Mouse (Mus musculus): ENCODE data around the gene Serpina6.
A peak's percentile ranks its signal among the peaks of the same experiment; 100 is the strongest.

Gene Serpina6

GRCm38 (mm10) chr12:103655123-103656044, 1.6 kb downstream of the Serpina6 start:
- no peak for DNase-seq (ENCODE audit: low spot score in 2 of 2)

DNA sequence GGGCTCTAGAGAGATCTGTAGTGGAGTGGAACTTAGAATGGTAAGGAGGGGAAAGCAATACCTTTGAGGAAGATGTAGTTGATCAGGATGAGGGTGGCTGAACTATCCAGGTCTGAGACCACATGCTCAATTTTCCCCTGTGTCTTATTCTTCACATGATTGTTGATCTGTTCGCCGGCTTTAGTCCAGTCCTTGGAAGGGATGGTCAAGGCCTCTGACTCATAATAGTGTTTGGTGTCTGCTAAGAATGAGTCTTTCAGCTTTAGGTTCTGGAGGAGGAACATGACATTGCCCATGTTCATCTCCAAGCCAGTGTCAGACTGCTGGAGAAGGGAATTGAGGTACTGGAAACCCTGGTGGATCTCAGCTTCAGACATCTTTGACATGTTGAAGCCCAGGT, 3.2 kb downstream of the Serpina6 start:
- DNase-seq (ENCODE audit: low spot score in 2 of 2): no peak

DNA sequence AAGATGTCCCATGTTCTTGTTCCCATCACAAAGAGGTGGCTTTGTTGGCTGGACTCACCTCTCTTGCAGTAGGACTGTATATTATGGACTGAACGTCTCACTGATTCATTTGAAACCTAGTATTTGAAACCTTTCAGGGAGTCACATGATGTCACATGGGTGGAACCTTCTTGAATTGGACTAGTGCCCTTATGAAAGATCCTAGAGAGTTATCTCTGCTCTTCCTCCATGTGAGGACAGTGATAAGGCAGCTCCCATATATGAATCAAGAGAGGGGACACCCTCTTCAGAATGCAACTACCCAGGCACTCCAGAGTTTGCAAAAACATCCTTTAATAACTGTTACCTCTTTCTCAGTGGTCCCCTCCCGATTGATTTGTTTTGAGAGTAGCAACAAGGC, 10.7 kb downstream of the Serpina6 start:
- DNase-seq (ENCODE audit: low spot score in 2 of 2): no peak

- no peak for DNase-seq (ENCODE audit: low spot score in 2 of 2)
Measured at GRCm38 (mm10) chr12:103644601-103645000, 12.4 kb downstream of the Serpina6 start.

DNA sequence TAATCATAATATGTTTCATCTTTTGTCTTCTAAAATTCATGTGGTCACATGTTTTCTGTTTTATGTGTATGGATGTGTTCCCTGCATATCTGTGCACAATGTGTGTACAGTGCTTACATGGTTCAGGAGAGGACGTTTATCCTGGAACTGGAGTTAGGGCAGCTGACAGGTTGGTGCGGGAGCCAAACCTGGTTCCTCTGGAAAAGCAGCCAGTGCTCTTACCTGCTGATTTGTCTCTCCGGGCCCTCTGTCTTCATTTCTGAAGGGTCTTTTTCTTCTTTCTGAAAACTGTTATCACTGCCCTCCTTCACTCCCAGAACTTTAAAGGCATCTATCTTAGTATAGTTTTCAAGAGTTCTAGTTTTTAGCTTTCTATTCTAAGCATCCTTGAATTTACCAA, 13.2 kb downstream of the Serpina6 start:
- DNase-seq (ENCODE audit: low spot score in 2 of 2): no peak

DNA sequence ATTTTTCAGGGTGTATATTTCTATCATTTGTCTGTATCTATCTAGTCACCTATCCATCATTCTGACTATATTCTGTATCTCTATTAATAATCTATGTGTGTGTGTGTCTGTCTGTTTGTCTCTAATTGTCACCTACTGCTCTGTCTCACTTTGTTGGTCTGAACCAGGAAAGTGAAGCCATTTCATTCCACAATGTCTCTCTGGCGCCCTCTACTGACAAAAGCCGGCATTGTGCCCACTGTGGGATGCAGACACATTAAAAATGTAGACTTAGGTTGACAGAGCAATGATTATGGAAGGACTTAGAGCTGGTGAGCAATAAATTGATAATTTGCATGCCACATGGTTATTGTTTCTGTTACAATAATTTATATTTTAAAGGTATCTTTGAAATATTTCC, 13.7 kb downstream of the Serpina6 start:
- peak; percentile 36 to 86 for DNase-seq (ENCODE audit: low spot score in 2 of 2)

GRCm38 (mm10) chr12:103635846-103636245, 21.2 kb downstream of the Serpina6 start:
- no peak for DNase-seq (ENCODE audit: low spot score in 2 of 2)

DNA sequence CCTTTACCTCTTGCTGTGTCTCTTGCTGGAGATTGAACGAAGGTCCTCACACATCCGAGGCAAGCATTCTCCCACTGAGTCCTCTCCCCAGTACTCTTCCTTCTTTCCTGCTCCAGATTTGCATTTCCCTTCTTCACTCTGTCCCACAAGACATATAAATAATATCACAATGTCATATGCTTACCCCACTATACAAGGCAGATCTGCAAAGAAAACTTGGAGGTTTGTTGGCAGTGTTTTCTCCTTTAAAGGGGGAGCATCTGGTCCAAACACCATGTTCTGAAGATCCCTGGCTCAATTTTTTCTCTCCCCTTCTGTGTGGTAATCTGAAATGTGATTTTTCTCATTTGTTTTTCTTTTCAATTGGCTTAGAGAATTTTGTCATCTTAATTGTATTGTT, 22.6 kb downstream of the Serpina6 start:
- no peak for DNase-seq (ENCODE audit: low spot score in 2 of 2)

DNA sequence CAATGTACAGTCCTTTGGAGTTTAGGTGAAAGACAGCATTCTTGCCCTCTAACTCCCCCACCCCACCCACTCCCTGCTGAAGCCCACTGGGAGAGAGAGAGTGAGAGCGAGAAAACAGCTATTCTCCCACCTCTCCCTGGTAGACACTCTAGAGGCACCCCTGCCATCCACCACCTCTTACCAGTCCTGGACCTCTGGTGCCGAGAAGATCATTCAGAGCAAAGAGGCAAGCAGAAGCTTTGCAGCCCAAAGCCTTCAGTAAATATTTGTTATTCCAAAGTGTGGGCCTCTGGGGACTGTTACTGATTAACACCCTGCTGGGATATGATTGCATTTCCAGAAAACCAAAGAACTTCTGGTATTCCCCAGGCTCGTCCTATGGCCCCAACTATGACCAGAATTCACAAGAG, 25.8 kb downstream of the Serpina6 start, which contains the start of gene Serpina10:
TSS of gene Serpina10 (minus strand) at position 242 of the 410 bp plus-strand sequence.
- no peak for DNase-seq (ENCODE audit: low spot score in 2 of 2)

- no peak for DNase-seq (ENCODE audit: low spot score in 2 of 2)
Measured at GRCm38 (mm10) chr12:103616860-103617261, 40.2 kb downstream of the Serpina6 start.

DNA sequence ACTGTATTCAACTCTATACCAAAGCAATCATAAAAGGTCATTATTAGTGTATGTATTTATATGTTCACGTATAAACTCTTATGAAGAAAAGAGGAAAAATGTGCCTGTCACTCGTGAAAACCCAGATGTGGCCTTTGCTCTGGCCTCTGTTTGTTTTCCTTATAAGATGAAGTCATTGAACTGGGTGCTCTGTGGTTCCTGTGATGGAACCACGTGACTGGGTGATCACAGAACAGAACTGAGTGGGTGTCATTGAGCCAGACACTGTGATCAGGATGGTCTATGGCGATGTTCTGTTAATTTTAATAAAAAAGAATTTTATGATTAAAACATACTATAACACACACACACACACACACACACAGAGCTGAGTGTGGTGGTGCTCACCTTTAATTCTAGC, 41.3 kb downstream of the Serpina6 start:
- DNase-seq (ENCODE audit: low spot score in 2 of 2): no peak

DNA sequence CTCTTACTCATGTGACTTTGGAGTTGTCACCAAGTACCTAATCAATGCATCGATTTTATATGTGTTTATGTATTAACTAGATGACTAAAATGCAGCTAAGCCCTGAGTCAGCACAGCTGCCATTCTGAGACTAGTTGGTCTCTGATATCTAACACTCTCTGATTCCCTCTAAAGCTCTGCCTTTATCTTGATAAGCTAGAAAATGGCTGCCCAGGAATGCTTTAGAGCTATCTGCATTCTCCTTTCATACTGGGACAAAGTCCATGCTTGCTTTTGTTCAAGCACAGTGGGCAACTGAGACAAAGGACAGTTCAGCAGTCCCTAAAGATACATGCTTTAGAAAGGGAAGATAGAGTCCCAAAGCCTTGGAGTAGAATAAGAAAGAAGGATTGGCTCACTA, 41.9 kb downstream of the Serpina6 start:
- DNase-seq (ENCODE audit: low spot score in 2 of 2): no peak

DNA sequence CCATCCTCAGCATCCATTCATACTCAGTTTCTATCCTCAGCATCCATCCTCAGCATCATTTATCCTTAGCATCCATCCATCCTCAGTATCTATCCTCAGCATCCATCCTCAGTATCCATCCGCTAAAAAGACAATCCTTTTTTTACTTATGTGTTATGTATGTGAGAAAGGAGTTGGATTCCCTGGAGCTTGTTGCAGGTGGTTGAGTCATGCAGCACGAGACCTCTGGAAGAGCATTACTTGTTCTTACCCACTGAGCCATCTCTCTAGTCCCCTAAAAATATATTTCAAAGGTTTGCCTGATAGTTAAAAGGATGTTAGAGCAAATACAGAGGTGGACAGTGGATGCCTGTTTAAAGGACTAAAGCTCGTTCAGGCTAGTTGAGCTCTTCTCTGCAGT, 55.2 kb downstream of the Serpina6 start:
- no peak for DNase-seq (ENCODE audit: low spot score in 2 of 2)

DNA sequence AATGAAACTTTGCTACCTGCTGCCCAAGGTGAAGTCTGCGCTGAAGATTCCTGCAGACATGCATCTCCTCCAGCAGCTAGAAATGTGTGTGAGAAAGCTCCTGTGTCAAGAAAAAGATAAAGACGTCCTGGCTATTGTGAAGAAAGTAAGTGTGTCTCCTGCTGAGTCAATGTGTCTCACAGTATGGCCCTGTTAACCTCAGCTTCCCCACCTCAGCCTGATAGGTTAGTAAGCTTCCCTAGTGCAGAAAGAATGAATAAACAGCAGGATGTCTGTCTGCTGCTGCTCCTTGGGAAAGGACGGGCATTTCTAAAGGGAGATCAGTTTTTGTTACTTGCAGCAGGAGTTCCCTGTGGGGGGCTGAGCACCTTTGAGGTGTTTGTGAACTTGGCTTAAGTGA, 56.6 kb downstream of the Serpina6 start:
- no peak for DNase-seq (ENCODE audit: low spot score in 2 of 2)

DNA sequence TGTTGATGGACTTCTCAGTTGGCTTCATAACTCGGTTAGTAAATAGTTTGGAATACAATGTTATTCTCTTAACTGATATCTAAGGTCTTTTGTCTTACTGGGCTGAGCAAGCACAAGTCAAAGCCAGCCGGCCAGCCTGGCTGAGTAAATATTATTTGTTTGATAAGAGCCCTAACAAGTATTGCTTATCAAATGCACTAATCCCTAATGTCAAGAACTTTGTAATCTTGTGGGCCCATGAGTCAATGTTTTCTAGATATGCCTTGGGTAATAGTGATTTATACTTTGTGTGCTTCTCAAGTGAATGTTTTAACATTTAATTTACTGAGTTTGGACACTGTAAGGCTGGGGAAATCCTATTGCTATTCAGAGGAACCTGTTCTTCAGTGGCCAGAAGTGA, 58.6 kb downstream of the Serpina6 start:
- no peak for DNase-seq (ENCODE audit: low spot score in 2 of 2)

All from frontal cortex, postnatal 14 days (tissue).